Mouse (Mus musculus) heart, adult 2 months (tissue): ENCODE measurements around the gene Golga1.

ENCODE experiments used
- CTCF ChIP-seq: fragments of 200-600 bp; IDR thresholded peaks from 2 replicates; pipeline ENCODE4 v1.8.1; 2022; ENCODE audit warnings: antibody characterized with exemption, mild to moderate bottlenecking, moderate library complexity
- EP300 ChIP-seq: fragments of 200-500 bp; IDR thresholded peaks from 2 replicates; pipeline ENCODE4 v1.6.1; 2011; ENCODE audit warnings: low read depth, low read length, control low read depth; ENCODE audit not compliant: insufficient read depth
- POLR2A ChIP-seq: fragments of 200-500 bp; IDR thresholded peaks from 2 replicates; pipeline ENCODE4 v1.6.1; 2011; ENCODE audit warnings: mild to moderate bottlenecking, low read depth, low read length, control low read depth; ENCODE audit not compliant: insufficient read depth

- TF ChIP-seq CTCF (no peak), EP300 (no peak), POLR2A (no peak)
Observed at GRCm38 (mm10) chr2:39114093-39114492, 48.8 kb upstream of the Golga1 start.
